Mouse (Mus musculus): ENCODE results near the gene Gm20388. TPM values are rescaled to one million over a fixed set of nuclear protein-coding genes. Genes with fewer than 3 reads are reported as not detected.

Gene Gm20388
- polyA plus RNA-seq, 1 experiment from 2014 or later = 5.5 TPM

- WGBS = under 1% methylated on average over 39 of the region's 39 CpGs
- no peaks in the 10 kb centered on the region for H3K9me3 ChIP-seq
- no peaks in the 10 kb centered on the region for H3K27me3 ChIP-seq (ENCODE audit: poor library complexity, severe bottlenecking)
- peak within 1 kb of the TSS; percentile 77 for H3K4me3 ChIP-seq
- peaks cover 86% of the 10 kb centered on the region for H3K4me1 ChIP-seq
- H3K27ac ChIP-seq = peak within 1 kb of the TSS; percentile 93
- peaks cover 37% of the 10 kb centered on the region for H3K36me3 ChIP-seq (replicated peaks)
- peak; percentile 92 for DNase-seq (ENCODE audit: extremely low spot score, low spot score)
These were observed 2666.0 kb downstream of the Gm20388 start, which contains the start of gene Aprt for GRCm38 (mm10) chr8:122576648-122577022. TSS of gene Aprt (minus strand) at chr8:122576909.

GRCm38 (mm10) chr8:122577116-122577515, 2666.5 kb downstream of the Gm20388 start:
- H3K9me3 ChIP-seq = no peaks in the 10 kb centered on the region
- no peaks in the 10 kb centered on the region for H3K27me3 ChIP-seq (ENCODE audit: poor library complexity, severe bottlenecking)
- H3K36me3 ChIP-seq (replicated peaks) = peaks cover 33% of the 10 kb centered on the region
- DNase-seq (ENCODE audit: extremely low spot score, low spot score) = no peak
- H3K4me1 ChIP-seq = peaks cover 81% of the 10 kb centered on the region
- peak overlapping the region; percentile 93 for H3K27ac ChIP-seq
- 38% methylated on average over 10 of the region's 10 CpGs for WGBS
- H3K4me3 ChIP-seq = peak overlapping the region; percentile 77

DNA sequence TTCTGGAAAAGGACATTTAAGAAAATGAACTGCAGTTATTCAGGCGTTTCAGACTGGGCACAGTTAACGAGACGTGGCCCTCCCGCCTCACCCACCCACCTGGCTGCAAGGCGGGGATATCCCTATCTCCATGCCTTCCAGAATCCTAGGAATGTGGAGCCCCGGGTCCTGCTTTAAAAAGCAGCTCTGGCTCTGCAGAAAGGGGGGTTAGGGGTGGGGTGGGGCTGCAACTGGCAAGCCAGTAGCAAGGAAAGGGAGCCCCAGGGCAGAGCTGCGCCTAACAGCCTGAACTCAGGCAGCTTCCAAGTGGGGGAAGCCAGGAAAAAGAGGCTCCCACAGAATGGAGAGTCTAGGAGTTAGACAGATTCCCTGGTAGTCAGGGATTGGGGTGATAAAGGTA, 2668.6 kb downstream of the Gm20388 start:
- no peak for DNase-seq (ENCODE audit: extremely low spot score, low spot score)
- Histone ChIP-seq H3K27ac (peak overlapping the region; percentile 67), H3K9me3 (no peaks in the 10 kb centered on the region), H3K36me3 (replicated peaks) (peaks cover 12% of the 10 kb centered on the region), H3K27me3 (ENCODE audit: poor library complexity, severe bottlenecking) (no peaks in the 10 kb centered on the region), H3K4me3 (no peak overlapping the region), H3K4me1 (peaks cover 61% of the 10 kb centered on the region)
- 14% methylated on average over 7 of the region's 7 CpGs for WGBS

DNA sequence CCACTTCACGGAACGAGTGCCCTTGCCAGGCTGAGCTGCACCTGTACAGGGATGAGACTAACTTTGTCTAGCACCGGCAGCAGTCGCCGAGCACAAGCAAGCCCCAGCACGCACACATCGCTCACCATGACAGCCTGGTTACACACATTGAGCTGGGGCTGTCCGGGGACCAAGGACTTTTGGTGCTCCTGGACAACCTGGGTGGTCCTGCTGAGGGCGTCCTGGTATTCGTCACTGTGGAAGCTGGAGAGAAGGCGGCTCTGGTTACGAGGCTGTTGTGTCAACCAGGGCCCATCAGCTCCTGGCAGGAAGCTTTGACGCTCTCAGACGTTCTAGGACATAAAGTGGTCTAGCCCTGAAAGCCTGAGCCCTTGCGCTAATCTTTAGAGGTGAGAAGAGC, 2670.3 kb downstream of the Gm20388 start:
- WGBS = 80% methylated on average over 15 of the region's 15 CpGs
- Histone ChIP-seq H3K27me3 (ENCODE audit: poor library complexity, severe bottlenecking) (no peaks in the 10 kb centered on the region), H3K9me3 (no peaks in the 10 kb centered on the region), H3K27ac (no peak overlapping the region), H3K4me1 (peaks cover 56% of the 10 kb centered on the region), H3K36me3 (replicated peaks) (no peaks in the 10 kb centered on the region), H3K4me3 (no peak overlapping the region)
- DNase-seq (ENCODE audit: extremely low spot score, low spot score) = no peak

- H3K4me1 ChIP-seq = peaks cover 35% of the 10 kb centered on the region
- H3K9me3 ChIP-seq = no peaks in the 10 kb centered on the region
- no peak for DNase-seq (ENCODE audit: extremely low spot score, low spot score)
- no peaks in the 10 kb centered on the region for H3K27me3 ChIP-seq (ENCODE audit: poor library complexity, severe bottlenecking)
- WGBS = 89% methylated on average over 9 of the region's 9 CpGs
- no peaks in the 10 kb centered on the region for H3K36me3 ChIP-seq (replicated peaks)
- no peak overlapping the region for H3K4me3 ChIP-seq
- H3K27ac ChIP-seq = no peak overlapping the region
These were observed 2674.3 kb downstream of the Gm20388 start for GRCm38 (mm10) chr8:122584981-122585380.

GRCm38 (mm10) chr8:122585411-122585891, 2674.8 kb downstream of the Gm20388 start:
- 73% methylated on average over 14 of the region's 14 CpGs for WGBS
- H3K4me3 ChIP-seq = no peak overlapping the region
- H3K27me3 ChIP-seq (ENCODE audit: poor library complexity, severe bottlenecking) = no peaks in the 10 kb centered on the region
- H3K4me1 ChIP-seq = peaks cover 34% of the 10 kb centered on the region
- no peaks in the 10 kb centered on the region for H3K36me3 ChIP-seq (replicated peaks)
- peak overlapping the region; percentile 36 for H3K27ac ChIP-seq
- no peaks in the 10 kb centered on the region for H3K9me3 ChIP-seq
- no peak for DNase-seq (ENCODE audit: extremely low spot score, low spot score)

DNA sequence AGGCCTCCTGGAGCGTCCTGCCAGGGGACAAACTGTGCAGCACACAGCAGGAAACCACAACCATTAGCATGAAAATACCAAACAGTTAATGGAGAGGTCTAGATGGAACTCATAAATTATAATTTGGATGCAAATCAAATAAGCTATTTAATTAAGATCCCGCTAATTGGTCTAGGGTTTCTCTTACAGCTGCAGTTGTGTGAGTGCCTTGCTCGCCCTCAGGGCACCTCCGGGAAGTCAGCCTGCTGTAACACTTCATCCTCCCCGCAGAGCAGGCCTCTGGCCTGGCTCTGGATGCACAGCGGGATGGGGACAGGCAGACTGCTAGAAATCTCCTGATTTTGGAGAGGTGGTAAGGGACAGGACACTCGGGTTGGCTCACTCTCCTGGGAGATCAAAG, 2675.5 kb downstream of the Gm20388 start:
- Histone ChIP-seq H3K4me3 (no peak overlapping the region), H3K9me3 (no peaks in the 10 kb centered on the region), H3K27me3 (ENCODE audit: poor library complexity, severe bottlenecking) (no peaks in the 10 kb centered on the region), H3K4me1 (peaks cover 27% of the 10 kb centered on the region), H3K27ac (no peak overlapping the region), H3K36me3 (replicated peaks) (no peaks in the 10 kb centered on the region)
- 58% methylated on average over 7 of the region's 7 CpGs for WGBS
- DNase-seq (ENCODE audit: extremely low spot score, low spot score) = no peak

GRCm38 (mm10) chr8:122586749-122587148, 2676.1 kb downstream of the Gm20388 start:
- WGBS = 86% methylated on average over 10 of the region's 10 CpGs
- no peak for DNase-seq (ENCODE audit: extremely low spot score, low spot score)
- Histone ChIP-seq H3K27ac (no peak overlapping the region), H3K4me1 (peaks cover 25% of the 10 kb centered on the region), H3K4me3 (no peak overlapping the region), H3K36me3 (replicated peaks) (no peaks in the 10 kb centered on the region), H3K9me3 (no peaks in the 10 kb centered on the region), H3K27me3 (ENCODE audit: poor library complexity, severe bottlenecking) (no peaks in the 10 kb centered on the region)

GRCm38 (mm10) chr8:122593240-122593639, 2682.6 kb downstream of the Gm20388 start:
- DNase-seq (ENCODE audit: extremely low spot score, low spot score) = no peak
- H3K4me3 ChIP-seq = no peak overlapping the region
- H3K27me3 ChIP-seq (ENCODE audit: poor library complexity, severe bottlenecking) = no peaks in the 10 kb centered on the region
- H3K9me3 ChIP-seq = no peaks in the 10 kb centered on the region
- WGBS = 83% methylated on average over 12 of the region's 12 CpGs
- no peaks in the 10 kb centered on the region; the same call in 1 of the 2 replicates for H3K36me3 ChIP-seq (replicated peaks)
- peaks cover 23% of the 10 kb centered on the region; the same call in 1 of the 2 replicates for H3K4me1 ChIP-seq
- no peak overlapping the region for H3K27ac ChIP-seq

- H3K4me3 ChIP-seq = no peak overlapping the region
- no peak overlapping the region for H3K27ac ChIP-seq
- H3K4me1 ChIP-seq = peaks cover 23% of the 10 kb centered on the region; the same call in 1 of the 2 replicates
- DNase-seq (ENCODE audit: extremely low spot score, low spot score) = no peak
- no peaks in the 10 kb centered on the region for H3K9me3 ChIP-seq
- 84% methylated on average over 19 of the region's 19 CpGs for WGBS
- no peaks in the 10 kb centered on the region; the same call in 1 of the 2 replicates for H3K36me3 ChIP-seq (replicated peaks)
- H3K27me3 ChIP-seq (ENCODE audit: poor library complexity, severe bottlenecking) = no peaks in the 10 kb centered on the region
These were observed 2683.3 kb downstream of the Gm20388 start for GRCm38 (mm10) chr8:122593783-122594507.

DNA sequence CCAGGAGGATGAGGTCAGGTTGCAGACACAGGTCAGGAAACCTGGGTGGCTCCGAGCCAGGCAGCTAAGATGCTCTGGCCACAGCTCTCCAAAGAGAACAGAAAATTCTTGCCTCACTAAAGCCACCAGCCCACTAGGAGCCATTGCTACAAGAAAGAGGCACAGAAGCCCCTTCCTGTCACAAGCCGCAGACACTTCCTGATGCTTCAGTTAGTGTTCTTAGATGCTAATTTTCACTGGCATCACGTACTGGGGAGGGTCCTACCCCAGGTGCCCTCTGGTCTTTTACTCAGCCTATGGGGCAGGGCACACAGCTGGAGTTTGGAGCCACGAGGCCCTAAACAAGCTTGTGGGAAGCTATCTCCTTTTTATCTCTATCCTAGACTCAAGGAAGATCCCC, 2685.4 kb downstream of the Gm20388 start:
- no peak overlapping the region for H3K27ac ChIP-seq
- 52% methylated on average over 4 of the region's 4 CpGs for WGBS
- H3K9me3 ChIP-seq = no peaks in the 10 kb centered on the region
- H3K4me1 ChIP-seq = peaks cover 23% of the 10 kb centered on the region; the same call in 1 of the 2 replicates
- H3K27me3 ChIP-seq (ENCODE audit: poor library complexity, severe bottlenecking) = no peaks in the 10 kb centered on the region
- no peak overlapping the region for H3K4me3 ChIP-seq
- no peaks in the 10 kb centered on the region; the same call in 1 of the 2 replicates for H3K36me3 ChIP-seq (replicated peaks)
- DNase-seq (ENCODE audit: extremely low spot score, low spot score) = no peak

GRCm38 (mm10) chr8:122600666-122601065, 2690.0 kb downstream of the Gm20388 start:
- no peaks in the 10 kb centered on the region; the same call in 1 of the 2 replicates for H3K36me3 ChIP-seq (replicated peaks)
- H3K4me1 ChIP-seq = 0 out of 2 replicates have a peak, but pooled peaks cover 2% of the 10 kb centered on the region
- DNase-seq (ENCODE audit: extremely low spot score, low spot score) = no peak
- no peaks in the 10 kb centered on the region for H3K9me3 ChIP-seq
- H3K27me3 ChIP-seq (ENCODE audit: poor library complexity, severe bottlenecking) = no peaks in the 10 kb centered on the region
- 92% methylated on average over 9 of the region's 9 CpGs for WGBS
- H3K27ac ChIP-seq = no peak overlapping the region
- H3K4me3 ChIP-seq = no peak overlapping the region

- Histone ChIP-seq H3K4me1 (no peaks in the 10 kb centered on the region), H3K36me3 (replicated peaks) (no peaks in the 10 kb centered on the region), H3K27me3 (ENCODE audit: poor library complexity, severe bottlenecking) (no peaks in the 10 kb centered on the region), H3K9me3 (no peaks in the 10 kb centered on the region), H3K27ac (no peak overlapping the region), H3K4me3 (no peak overlapping the region)
- DNase-seq (ENCODE audit: extremely low spot score, low spot score) = no peak
- 75% methylated on average over 1 of the region's 1 CpGs for WGBS
These were observed 2694.0 kb downstream of the Gm20388 start for GRCm38 (mm10) chr8:122604640-122605039.
